Mouse (Mus musculus) C2C12 (cell line): ENCODE measurements around the gene Zfp46. TPM values are rescaled to one million over a fixed set of nuclear protein-coding genes. Genes with fewer than 3 reads are reported as not detected.

Source experiments
- H3K27me3 ChIP-seq: one replicate; pipeline ENCODE4 v1.6.1; 2011; ENCODE audit not compliant: control insufficient read depth, insufficient read depth, insufficient read length
- H3K36me3 ChIP-seq: one replicate; pipeline ENCODE4 v1.6.1; 2011; ENCODE audit not compliant: control insufficient read depth, insufficient read depth
- H3K4me3 ChIP-seq: one replicate; pipeline ENCODE4 v1.5.1; 2011; ENCODE audit warnings: mild to moderate bottlenecking, control low read depth; ENCODE audit not compliant: poor library complexity, insufficient read depth, severe bottlenecking
- H3K79me2 ChIP-seq: one replicate; pipeline ENCODE4 v1.6.1; 2011; ENCODE audit not compliant: control insufficient read depth, insufficient read depth
- H3K79me3 ChIP-seq: one replicate; pipeline ENCODE4 v1.6.1; 2011; ENCODE audit warnings: low read depth, control low read depth
- H3ac ChIP-seq: one replicate; pipeline ENCODE3; 2011; ENCODE audit warnings: low read depth; ENCODE audit not compliant: control insufficient read depth, insufficient read length
- CEBPB ChIP-seq: IDR thresholded peaks from one replicate; pipeline ENCODE4 v1.6.1; 2011; ENCODE audit warnings: low read depth, mild to moderate bottlenecking, control low read depth, moderate library complexity
- CTCF ChIP-seq: IDR thresholded peaks from one replicate; pipeline ENCODE4 v1.5.1; 2011; ENCODE audit not compliant: control insufficient read depth, insufficient read depth, insufficient read length
- FOSL1 ChIP-seq: IDR thresholded peaks from one replicate; pipeline ENCODE4 v1.8.0; 2011; ENCODE audit warnings: mild to moderate bottlenecking, low read length; ENCODE audit not compliant: poor library complexity, insufficient read depth, severe bottlenecking
- MAX ChIP-seq: IDR thresholded peaks from one replicate; pipeline ENCODE4 v1.6.1; 2011; ENCODE audit warnings: mild to moderate bottlenecking, control low read depth
- MYOD1 ChIP-seq: IDR thresholded peaks from one replicate; pipeline ENCODE4 v1.6.1; 2011; ENCODE audit warnings: low read depth; ENCODE audit not compliant: control insufficient read depth, insufficient read length
- MYOG ChIP-seq: IDR thresholded peaks from one replicate; pipeline ENCODE4 v1.6.1; 2011; ENCODE audit not compliant: control insufficient read depth, insufficient read length; ENCODE audit errors: extremely low read depth
- USF1 ChIP-seq: IDR thresholded peaks from one replicate; pipeline ENCODE4 v1.6.1; 2011; ENCODE audit warnings: low read depth, mild to moderate bottlenecking, control low read depth, moderate library complexity
- polyA plus RNA-seq: library from polyadenylated mRNA; unstranded; fragments of >200 nt; fragmentation: generic; extraction: Trizol; gene quantifications from one replicate; pipeline ENCODE4 v1.2.1, GENCODE M21; 2012; ENCODE audit warnings: missing spikeins

Gene Zfp46
- polyA plus RNA-seq, 1 experiment, result 5.2 TPM

DNA sequence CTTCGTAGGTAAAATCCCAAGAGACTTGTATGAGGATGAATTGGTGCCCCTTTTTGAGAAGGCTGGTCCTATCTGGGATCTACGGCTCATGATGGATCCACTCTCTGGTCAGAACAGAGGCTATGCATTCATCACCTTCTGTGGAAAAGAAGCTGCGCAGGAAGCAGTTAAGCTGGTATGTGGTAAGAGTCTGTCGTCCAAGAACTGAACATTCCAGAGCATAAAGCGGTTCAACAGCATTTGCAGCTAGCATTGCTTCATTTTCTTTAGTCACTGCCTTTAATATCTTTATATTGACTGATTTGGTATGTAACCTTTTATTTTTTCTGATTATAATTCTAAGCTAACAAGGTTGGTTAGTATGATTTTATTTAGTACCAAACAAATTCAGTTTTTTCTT is 42.8 kb downstream of the Zfp46 start:
- TF ChIP-seq MYOD1 (no peak), USF1 (no peak), FOSL1 (no peak), CEBPB (no peak), CTCF (no peak), MAX (no peak), MYOG (no peak)
- no peaks in the 10 kb centered on the region for H3K27me3 ChIP-seq
- peaks cover 80% of the 10 kb centered on the region for H3K36me3 ChIP-seq
- H3ac ChIP-seq, result no peak overlapping the region
- no peak overlapping the region for H3K4me3 ChIP-seq
- H3K79me3 ChIP-seq, result peaks cover 47% of the 10 kb centered on the region
- peaks cover 85% of the 10 kb centered on the region for H3K79me2 ChIP-seq

DNA sequence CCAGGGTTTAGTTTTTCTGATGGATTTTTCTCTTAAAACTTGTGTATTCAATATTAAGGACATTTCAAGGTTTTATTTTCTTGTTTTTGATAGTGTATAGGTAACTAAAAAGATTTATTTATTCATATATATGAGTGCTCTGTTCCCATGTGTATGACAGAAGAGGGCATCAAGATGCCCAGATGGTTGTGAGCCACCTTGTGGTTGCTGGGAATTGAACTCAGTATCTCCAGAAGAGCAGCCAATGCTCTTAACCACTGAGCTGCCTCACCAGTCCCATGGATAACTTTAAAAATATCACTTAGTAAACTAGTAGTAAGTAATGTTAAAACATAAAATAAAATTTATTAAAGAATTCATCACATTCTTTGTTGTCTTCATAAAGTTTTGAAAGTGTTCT is 43.6 kb downstream of the Zfp46 start:
- no peaks in the 10 kb centered on the region for H3K27me3 ChIP-seq
- H3K4me3 ChIP-seq, result no peak overlapping the region
- H3K36me3 ChIP-seq, result peaks cover 80% of the 10 kb centered on the region
- peaks cover 39% of the 10 kb centered on the region for H3K79me3 ChIP-seq
- H3ac ChIP-seq, result no peak overlapping the region
- no peak for TF ChIP-seq CEBPB
- TF ChIP-seq CTCF, result no peak
- TF ChIP-seq FOSL1, result no peak
- TF ChIP-seq MYOD1, result no peak
- TF ChIP-seq MAX, result no peak
- no peak for TF ChIP-seq USF1
- peaks cover 85% of the 10 kb centered on the region for H3K79me2 ChIP-seq

DNA sequence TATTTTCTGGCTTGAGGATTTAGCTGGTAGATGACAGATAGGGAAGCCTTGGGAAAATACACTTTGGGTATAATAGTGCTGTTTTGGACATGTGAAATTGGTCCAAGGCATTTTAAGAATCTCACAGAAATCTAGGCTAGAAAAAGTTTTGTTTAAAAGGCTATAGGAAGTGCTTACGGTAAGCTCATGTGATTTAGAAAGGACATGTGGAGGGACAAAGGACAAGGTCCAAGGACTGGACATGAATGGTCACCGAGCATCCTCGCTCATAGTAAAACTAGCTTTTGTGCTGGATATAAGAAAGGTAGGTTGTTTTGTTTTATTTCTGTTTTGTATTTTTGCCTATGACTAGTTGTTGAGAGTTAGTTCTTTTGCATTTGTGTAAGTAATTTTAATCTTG is 47.2 kb downstream of the Zfp46 start:
- H3K36me3 ChIP-seq, result peaks cover 89% of the 10 kb centered on the region
- H3K27me3 ChIP-seq, result no peaks in the 10 kb centered on the region
- no peak overlapping the region for H3ac ChIP-seq
- H3K79me2 ChIP-seq, result peaks cover 85% of the 10 kb centered on the region
- peaks cover 30% of the 10 kb centered on the region for H3K79me3 ChIP-seq
- H3K4me3 ChIP-seq, result no peak overlapping the region
- TF ChIP-seq USF1, result no peak
- TF ChIP-seq CTCF, result no peak
- no peak for TF ChIP-seq MYOD1
- TF ChIP-seq MAX, result no peak
- no peak for TF ChIP-seq MYOG
- TF ChIP-seq FOSL1, result no peak
- TF ChIP-seq CEBPB, result no peak

- H3K79me2 ChIP-seq, result peaks cover 88% of the 10 kb centered on the region
These were observed 48.7 kb downstream of the Zfp46 start for GRCm38 (mm10) chr4:136333191-136333590.

DNA sequence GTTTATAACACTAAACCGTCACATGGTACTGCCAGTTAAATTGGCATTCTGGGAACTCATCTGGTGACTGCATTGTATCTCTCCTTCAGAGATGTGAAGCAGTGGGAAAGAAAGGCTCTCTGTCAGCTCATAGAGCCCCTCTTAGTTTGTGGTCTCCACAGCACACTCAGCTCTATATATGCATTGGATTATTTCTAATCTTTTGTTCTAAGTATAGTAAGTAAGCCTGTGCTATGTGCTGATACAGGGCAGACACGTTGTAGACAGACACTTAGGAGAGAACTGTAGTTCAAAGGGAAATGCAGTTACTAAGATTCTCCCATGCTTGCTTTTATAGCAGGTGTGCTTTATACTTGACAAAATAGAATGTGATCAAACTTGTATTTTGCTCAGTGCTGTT is 50.6 kb downstream of the Zfp46 start:
- H3K79me3 ChIP-seq, result peaks cover 28% of the 10 kb centered on the region
- H3K36me3 ChIP-seq, result peaks cover 92% of the 10 kb centered on the region
- peaks cover 79% of the 10 kb centered on the region for H3K79me2 ChIP-seq
- TF ChIP-seq FOSL1, result no peak
- no peak for TF ChIP-seq MAX
- TF ChIP-seq MYOD1, result no peak
- TF ChIP-seq CEBPB, result no peak
- no peak for TF ChIP-seq CTCF
- TF ChIP-seq USF1, result no peak
- TF ChIP-seq MYOG, result no peak
- H3K4me3 ChIP-seq, result no peak overlapping the region
- no peaks in the 10 kb centered on the region for H3K27me3 ChIP-seq
- no peak overlapping the region for H3ac ChIP-seq

More at GRCm38 (mm10) chr4:136333191-136333590, 48.7 kb downstream of the Zfp46 start:
- H3K27me3 ChIP-seq, result no peaks in the 10 kb centered on the region
- peaks cover 93% of the 10 kb centered on the region for H3K36me3 ChIP-seq
- H3K4me3 ChIP-seq, result no peak overlapping the region
- no peak overlapping the region for H3ac ChIP-seq
- peaks cover 31% of the 10 kb centered on the region for H3K79me3 ChIP-seq
- TF ChIP-seq USF1 (no peak), MYOD1 (no peak), CEBPB (no peak), MYOG (no peak), CTCF (no peak), MAX (no peak), FOSL1 (no peak)

DNA sequence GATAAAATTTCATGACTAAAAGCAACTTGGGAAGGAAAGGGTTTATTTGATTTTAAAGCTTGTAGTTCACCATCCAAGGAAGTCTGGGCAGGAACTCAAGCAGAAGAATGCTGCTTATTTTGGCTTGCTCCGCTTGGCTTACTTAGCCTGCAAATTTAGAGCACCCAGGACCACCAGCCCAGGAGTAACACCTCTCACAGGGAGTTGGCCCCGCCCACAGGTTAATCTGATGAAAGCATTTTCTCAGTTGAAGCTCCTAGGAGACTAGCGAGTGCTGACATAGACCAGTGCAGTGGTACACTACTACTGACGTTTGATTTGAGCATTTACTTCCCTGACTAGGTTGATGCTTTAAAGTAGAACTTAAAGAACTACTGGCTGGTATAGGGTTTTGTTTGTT is 52.6 kb downstream of the Zfp46 start:
- Histone ChIP-seq H3K36me3 (peaks cover 88% of the 10 kb centered on the region), H3K79me3 (peaks cover 28% of the 10 kb centered on the region)
- TF ChIP-seq USF1, result no peak
- no peak for TF ChIP-seq MYOD1
- TF ChIP-seq MYOG, result no peak
- TF ChIP-seq CTCF, result no peak
- TF ChIP-seq FOSL1, result no peak
- TF ChIP-seq CEBPB, result no peak
- TF ChIP-seq MAX, result no peak

More for the DNA sequence above, 52.6 kb downstream of the Zfp46 start:
- no peak overlapping the region for H3ac ChIP-seq
- H3K79me2 ChIP-seq, result peaks cover 58% of the 10 kb centered on the region
- no peak overlapping the region for H3K4me3 ChIP-seq
- no peaks in the 10 kb centered on the region for H3K27me3 ChIP-seq

Other genes starting within 250 kb of the Zfp46 start
- 2,415 TPM for gene Rpl11, start 231.3 kb upstream of the Zfp46 start, polyA plus RNA-seq
- gene Id3, start 141.2 kb upstream of the Zfp46 start, polyA plus RNA-seq, result 780 TPM
- gene E2f2, start 112.3 kb upstream of the Zfp46 start, polyA plus RNA-seq, result 11.5 TPM
- gene Asap3, start 78.3 kb upstream of the Zfp46 start, polyA plus RNA-seq, result 3.8 TPM
- gene Tcea3, start 37.0 kb upstream of the Zfp46 start, polyA plus RNA-seq, result 2.8 TPM
- 38.4 TPM for gene Hnrnpr, start 26.3 kb downstream of the Zfp46 start, polyA plus RNA-seq
- 0.06 TPM for gene Htr1d, start 138.8 kb downstream of the Zfp46 start, polyA plus RNA-seq
- 0.46 TPM for gene 6030445D17Rik, start 177.6 kb downstream of the Zfp46 start, polyA plus RNA-seq
- 16.1 TPM for gene Luzp1, start 185.1 kb downstream of the Zfp46 start, polyA plus RNA-seq